Mouse (Mus musculus): ENCODE data around the gene Il17rb. TPM values are rescaled to one million over a fixed set of nuclear protein-coding genes. Genes with fewer than 3 reads are reported as not detected.

The Il17rb gene
- polyA plus RNA-seq, 1 experiment from 2014 or later: 1.4 TPM

DNA sequence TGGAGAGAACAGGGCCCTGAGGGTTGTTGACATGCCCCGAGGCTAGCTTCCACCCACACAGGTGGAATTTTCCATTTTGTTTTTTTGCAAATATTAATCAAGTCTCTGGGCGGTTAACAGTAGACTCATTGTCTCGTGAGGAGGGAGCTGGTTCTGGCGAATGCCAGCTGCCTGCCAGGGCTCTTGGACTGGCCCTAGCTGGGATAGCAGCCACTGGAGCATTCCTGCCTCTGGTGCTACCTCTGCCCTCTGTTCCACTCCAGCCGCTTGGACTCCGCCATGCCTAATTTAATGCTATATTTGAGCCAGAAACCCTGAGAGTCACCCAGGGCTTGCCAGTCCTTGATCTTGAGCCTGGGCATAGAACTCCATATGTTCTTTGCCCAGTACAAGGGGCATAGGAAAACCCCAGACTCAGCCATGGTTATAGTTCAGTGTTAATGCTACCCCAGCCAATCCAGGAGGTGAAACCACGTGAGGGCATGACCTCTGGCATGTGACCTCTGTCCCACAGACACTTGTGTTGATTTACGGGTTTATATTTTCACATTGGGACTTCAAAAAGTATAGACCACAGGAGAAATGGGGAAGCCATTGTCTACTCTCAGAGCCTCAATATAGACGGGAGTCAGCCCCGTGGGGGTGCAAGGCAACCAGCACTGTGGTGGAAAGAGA lies 3.3 kb upstream of the Il17rb start:
- Histone ChIP-seq H3K27ac (replicated peaks; ENCODE audit: low read depth, low read length) (0 out of 2 replicates have a peak overlapping the region, but pooled peaks have one; percentile 18), H3K9me3 (ENCODE audit: control insufficient read depth, low read length) (no peaks in the 10 kb centered on the region), H3K4me1 (ENCODE audit: control insufficient read depth, insufficient read depth, low read length) (peaks cover 8% of the 10 kb centered on the region; the same call in 1 of the 2 replicates), H3K27me3 (replicated peaks; ENCODE audit: control insufficient read depth, insufficient read depth, low read length) (peaks cover 13% of the 10 kb centered on the region; the same call in 1 of the 2 replicates), H3K9ac (ENCODE audit: low read depth, low read length) (no peak overlapping the region), H3K4me3 (ENCODE audit: low read depth, low read length) (no peak overlapping the region), H3K36me3 (ENCODE audit: control insufficient read depth, insufficient read depth, low read length) (no peaks in the 10 kb centered on the region), H3K4me2 (ENCODE audit: low read depth, low read length) (no peak overlapping the region)
- WGBS: 70% methylated on average over 10 of the region's 10 CpGs
- ATAC-seq (ENCODE audit: low read depth) (peak; percentile 46; the same call in 1 of the 2 replicates), DNase-seq (ENCODE audit: low spot score) (no peak)

DNA sequence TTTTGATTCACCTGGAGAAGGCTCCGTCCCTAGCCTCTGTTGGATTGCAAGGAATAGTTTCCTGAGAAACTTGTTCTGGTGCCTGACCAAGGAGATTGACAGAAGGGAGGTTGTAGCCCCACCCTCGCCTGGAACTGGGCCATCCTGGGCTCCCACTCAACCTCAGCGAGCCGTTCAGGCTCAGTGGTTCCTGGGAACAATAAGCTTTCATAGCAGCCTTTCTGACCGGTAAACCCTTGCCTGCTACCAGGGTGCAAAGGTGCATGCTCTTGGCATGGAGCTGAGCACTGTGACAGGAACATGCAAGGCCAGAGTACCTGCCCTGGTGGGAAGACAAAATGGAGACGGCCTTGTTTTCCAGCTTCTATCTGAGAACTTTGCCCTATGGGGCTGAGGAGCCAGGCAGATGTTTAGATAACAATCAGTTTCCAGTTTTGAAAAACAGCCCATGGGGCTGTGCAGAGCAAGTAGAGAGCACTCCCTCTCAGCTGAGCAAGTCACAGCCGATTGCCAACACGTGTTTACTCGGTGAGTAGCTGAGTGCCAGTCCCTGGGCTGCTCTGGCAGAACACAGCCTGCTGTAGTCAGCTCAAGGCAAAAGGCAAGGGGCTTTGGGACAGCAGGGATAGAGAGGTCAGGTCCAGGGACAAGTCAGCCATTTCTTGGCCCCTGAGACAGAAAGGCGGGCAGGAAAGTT lies 1.3 kb upstream of the Il17rb start:
- H3K27ac ChIP-seq (replicated peaks; ENCODE audit: low read depth, low read length): no peak overlapping the region; the same call in 1 of the 2 replicates
- H3K4me2 ChIP-seq (ENCODE audit: low read depth, low read length): no peak overlapping the region
- H3K9ac ChIP-seq (ENCODE audit: low read depth, low read length): no peak overlapping the region
- peaks cover 13% of the 10 kb centered on the region; the same call in 1 of the 2 replicates for H3K27me3 ChIP-seq (replicated peaks; ENCODE audit: control insufficient read depth, insufficient read depth, low read length)
- peak; percentile 58 for DNase-seq (ENCODE audit: low spot score)
- H3K4me3 ChIP-seq (ENCODE audit: low read depth, low read length): no peak overlapping the region
- ATAC-seq (ENCODE audit: low read depth): peak; percentile 39; the same call in 1 of the 2 replicates
- H3K4me1 ChIP-seq (ENCODE audit: control insufficient read depth, insufficient read depth, low read length): peaks cover 8% of the 10 kb centered on the region; the same call in 1 of the 2 replicates
- no peaks in the 10 kb centered on the region for H3K9me3 ChIP-seq (ENCODE audit: control insufficient read depth, low read length)
- 53% methylated on average over 10 of the region's 10 CpGs for WGBS
- H3K36me3 ChIP-seq (ENCODE audit: control insufficient read depth, insufficient read depth, low read length): no peaks in the 10 kb centered on the region

DNA sequence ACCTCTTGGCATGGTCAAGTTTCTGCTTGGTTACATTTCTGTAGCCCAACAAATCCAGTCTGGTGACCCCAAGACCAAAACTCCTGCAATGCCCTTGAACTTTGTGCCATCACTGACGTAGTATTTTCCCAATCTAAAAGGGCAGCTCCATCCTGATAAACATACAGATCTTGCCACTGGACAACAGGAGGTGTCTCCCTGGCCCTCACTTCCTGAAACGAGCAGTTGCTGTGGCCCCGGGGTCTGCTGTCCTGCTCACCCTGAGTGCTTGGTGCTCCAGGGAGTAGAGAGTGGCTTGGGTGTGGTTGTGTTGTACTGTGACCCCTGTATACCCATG lies 9.3 kb downstream of the Il17rb start:
- ATAC-seq (ENCODE audit: low read depth) (no peak), DNase-seq (ENCODE audit: low spot score) (no peak)
- WGBS: 85% methylated on average over 3 of the region's 3 CpGs
- Histone ChIP-seq H3K4me3 (ENCODE audit: low read depth, low read length) (no peak overlapping the region), H3K9ac (ENCODE audit: low read depth, low read length) (no peak overlapping the region), H3K9me3 (ENCODE audit: control insufficient read depth, low read length) (no peaks in the 10 kb centered on the region), H3K4me1 (ENCODE audit: control insufficient read depth, insufficient read depth, low read length) (no peaks in the 10 kb centered on the region), H3K36me3 (ENCODE audit: control insufficient read depth, insufficient read depth, low read length) (peaks cover 35% of the 10 kb centered on the region), H3K4me2 (ENCODE audit: low read depth, low read length) (no peak overlapping the region), H3K27me3 (replicated peaks; ENCODE audit: control insufficient read depth, insufficient read depth, low read length) (no peaks in the 10 kb centered on the region), H3K27ac (replicated peaks; ENCODE audit: low read depth, low read length) (no peak overlapping the region)

DNA sequence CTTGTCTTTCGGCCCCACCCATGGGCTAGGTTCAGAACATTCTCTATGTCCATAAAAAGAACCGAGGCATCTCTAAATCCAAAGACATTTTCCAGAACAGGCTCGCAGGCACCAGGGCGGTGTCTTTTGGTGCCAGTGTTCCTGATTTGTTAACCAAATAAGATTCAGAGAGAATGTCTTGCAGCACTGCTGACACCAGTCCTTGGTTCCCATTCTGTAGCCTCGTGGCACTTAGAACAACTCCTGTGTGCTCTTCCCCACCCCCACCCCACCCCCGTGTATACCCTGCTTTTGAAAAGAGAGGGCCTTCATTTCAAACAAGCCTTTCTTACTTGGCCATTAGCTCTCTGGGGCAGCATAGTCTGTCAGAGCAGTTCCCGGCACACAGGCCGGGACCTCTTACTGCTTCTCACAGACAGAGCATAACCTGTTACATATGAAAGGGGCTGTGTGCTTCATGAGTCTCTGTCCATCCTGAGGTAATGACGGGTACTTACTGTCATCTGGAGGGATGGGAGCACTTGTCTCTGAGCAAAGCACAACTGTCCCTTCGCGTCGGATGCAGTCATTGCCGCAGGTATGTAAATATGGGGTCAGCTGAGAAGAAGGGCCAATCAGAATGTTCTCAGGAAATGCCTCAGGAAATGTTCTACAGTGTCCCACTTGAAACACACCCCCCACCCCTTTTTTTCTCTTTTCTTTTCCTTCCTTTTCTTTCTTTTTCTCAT lies 9.8 kb downstream of the Il17rb start:
- Histone ChIP-seq H3K36me3 (ENCODE audit: control insufficient read depth, insufficient read depth, low read length) (peaks cover 40% of the 10 kb centered on the region), H3K9ac (ENCODE audit: low read depth, low read length) (no peak overlapping the region), H3K4me2 (ENCODE audit: low read depth, low read length) (no peak overlapping the region), H3K9me3 (ENCODE audit: control insufficient read depth, low read length) (no peaks in the 10 kb centered on the region), H3K4me3 (ENCODE audit: low read depth, low read length) (no peak overlapping the region), H3K27me3 (replicated peaks; ENCODE audit: control insufficient read depth, insufficient read depth, low read length) (no peaks in the 10 kb centered on the region), H3K4me1 (ENCODE audit: control insufficient read depth, insufficient read depth, low read length) (no peaks in the 10 kb centered on the region), H3K27ac (replicated peaks; ENCODE audit: low read depth, low read length) (no peak overlapping the region)
- WGBS: 77% methylated on average over 13 of the region's 13 CpGs
- no peak for ATAC-seq (ENCODE audit: low read depth)
- DNase-seq (ENCODE audit: low spot score): no peak

DNA sequence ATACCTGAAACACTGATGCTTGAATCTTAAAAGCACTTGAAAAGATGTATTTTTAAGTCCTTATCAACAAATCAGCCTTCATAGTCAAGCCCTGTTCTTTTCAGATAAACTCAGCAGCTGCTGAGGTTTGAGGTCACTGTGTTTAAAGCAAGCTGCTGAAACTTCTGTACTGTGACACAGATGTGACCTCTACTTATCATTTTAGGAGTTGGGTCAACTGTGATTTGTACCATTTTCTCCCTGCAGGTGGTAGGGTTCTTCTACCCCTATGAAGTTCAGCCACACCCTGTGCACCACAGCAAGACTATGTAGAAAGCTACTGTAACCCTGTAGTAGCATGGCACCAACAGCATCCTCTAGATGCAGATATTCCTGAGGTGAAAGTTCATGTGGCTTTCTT lies 11.4 kb downstream of the Il17rb start:
- Histone ChIP-seq H3K9ac (ENCODE audit: low read depth, low read length) (no peak overlapping the region), H3K27me3 (replicated peaks; ENCODE audit: control insufficient read depth, insufficient read depth, low read length) (no peaks in the 10 kb centered on the region), H3K4me1 (ENCODE audit: control insufficient read depth, insufficient read depth, low read length) (no peaks in the 10 kb centered on the region), H3K4me2 (ENCODE audit: low read depth, low read length) (no peak overlapping the region), H3K4me3 (ENCODE audit: low read depth, low read length) (no peak overlapping the region), H3K9me3 (ENCODE audit: control insufficient read depth, low read length) (no peaks in the 10 kb centered on the region), H3K27ac (replicated peaks; ENCODE audit: low read depth, low read length) (no peak overlapping the region), H3K36me3 (ENCODE audit: control insufficient read depth, insufficient read depth, low read length) (peaks cover 56% of the 10 kb centered on the region)
- ATAC-seq (ENCODE audit: low read depth): no peak
- DNase-seq (ENCODE audit: low spot score): no peak

DNA sequence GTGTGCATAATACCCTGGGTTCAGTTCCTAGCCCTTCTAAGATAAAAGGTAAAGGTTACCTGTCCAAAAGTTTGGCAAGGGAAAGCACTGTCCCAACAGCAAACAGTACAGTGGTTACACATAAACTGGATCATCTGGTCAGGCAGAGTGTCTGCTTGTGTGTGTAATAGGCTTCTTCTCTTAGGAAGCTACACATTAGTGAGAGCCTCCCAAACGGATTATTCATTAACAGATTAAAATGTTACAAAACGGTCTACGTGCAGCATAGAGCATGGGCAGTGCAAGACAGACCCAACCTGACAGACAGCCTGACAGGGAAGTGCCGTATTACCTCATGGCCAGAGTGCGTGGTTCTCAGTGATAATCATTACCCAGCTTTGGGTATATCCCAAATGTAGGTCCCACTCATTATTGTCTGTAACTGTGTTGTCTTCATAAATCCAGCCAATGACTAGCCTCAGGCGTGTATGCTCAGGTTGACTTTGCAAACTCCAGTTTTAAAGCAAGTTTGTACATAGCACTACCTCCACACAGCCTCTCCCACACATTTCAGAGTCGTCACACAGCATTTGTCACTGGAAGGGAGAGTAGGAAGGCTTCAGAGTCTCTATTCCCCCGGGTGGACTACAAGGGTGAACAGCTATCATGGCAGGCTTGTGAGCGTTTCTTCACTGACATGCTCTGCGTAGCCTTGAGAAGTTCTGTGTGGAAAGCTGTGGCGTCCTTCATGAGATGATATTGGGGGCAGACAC lies 12.5 kb downstream of the Il17rb start:
- no peaks in the 10 kb centered on the region for H3K4me1 ChIP-seq (ENCODE audit: control insufficient read depth, insufficient read depth, low read length)
- H3K4me2 ChIP-seq (ENCODE audit: low read depth, low read length): no peak overlapping the region
- H3K27me3 ChIP-seq (replicated peaks; ENCODE audit: control insufficient read depth, insufficient read depth, low read length): no peaks in the 10 kb centered on the region
- peaks cover 68% of the 10 kb centered on the region for H3K36me3 ChIP-seq (ENCODE audit: control insufficient read depth, insufficient read depth, low read length)
- no peak overlapping the region for H3K9ac ChIP-seq (ENCODE audit: low read depth, low read length)
- H3K4me3 ChIP-seq (ENCODE audit: low read depth, low read length): no peak overlapping the region
- DNase-seq (ENCODE audit: low spot score) (no peak), ATAC-seq (ENCODE audit: low read depth) (no peak)
- 94% methylated on average over 11 of the region's 11 CpGs for WGBS
- H3K9me3 ChIP-seq (ENCODE audit: control insufficient read depth, low read length): no peaks in the 10 kb centered on the region
- H3K27ac ChIP-seq (replicated peaks; ENCODE audit: low read depth, low read length): no peak overlapping the region

DNA sequence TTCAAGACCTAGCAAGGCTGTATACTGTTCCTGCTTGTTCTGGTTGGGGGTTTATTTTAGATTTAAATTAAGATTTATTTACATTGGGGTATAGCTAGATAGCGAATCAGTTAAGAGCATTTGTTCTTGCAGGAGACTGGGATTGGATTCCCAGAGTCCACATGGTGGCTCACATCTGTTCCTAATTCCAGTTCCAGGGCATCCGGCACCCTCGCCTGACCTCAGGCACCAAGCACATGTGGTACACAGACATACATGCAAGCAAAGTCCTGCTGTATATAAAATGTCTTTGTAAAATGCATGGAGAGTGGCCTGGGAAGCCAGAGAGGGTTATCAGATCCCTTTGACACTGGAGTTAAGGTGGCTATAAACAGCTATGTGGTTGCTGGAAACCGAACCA lies 13.7 kb downstream of the Il17rb start:
- peaks cover 80% of the 10 kb centered on the region for H3K36me3 ChIP-seq (ENCODE audit: control insufficient read depth, insufficient read depth, low read length)
- WGBS: 43% methylated on average over 4 of the region's 4 CpGs
- DNase-seq (ENCODE audit: low spot score): no peak
- H3K4me3 ChIP-seq (ENCODE audit: low read depth, low read length): no peak overlapping the region
- no peak overlapping the region for H3K9ac ChIP-seq (ENCODE audit: low read depth, low read length)
- no peaks in the 10 kb centered on the region for H3K4me1 ChIP-seq (ENCODE audit: control insufficient read depth, insufficient read depth, low read length)
- H3K4me2 ChIP-seq (ENCODE audit: low read depth, low read length): no peak overlapping the region
- ATAC-seq (ENCODE audit: low read depth): no peak
- no peak overlapping the region for H3K27ac ChIP-seq (replicated peaks; ENCODE audit: low read depth, low read length)
- H3K9me3 ChIP-seq (ENCODE audit: control insufficient read depth, low read length): no peaks in the 10 kb centered on the region
- H3K27me3 ChIP-seq (replicated peaks; ENCODE audit: control insufficient read depth, insufficient read depth, low read length): no peaks in the 10 kb centered on the region

DNA sequence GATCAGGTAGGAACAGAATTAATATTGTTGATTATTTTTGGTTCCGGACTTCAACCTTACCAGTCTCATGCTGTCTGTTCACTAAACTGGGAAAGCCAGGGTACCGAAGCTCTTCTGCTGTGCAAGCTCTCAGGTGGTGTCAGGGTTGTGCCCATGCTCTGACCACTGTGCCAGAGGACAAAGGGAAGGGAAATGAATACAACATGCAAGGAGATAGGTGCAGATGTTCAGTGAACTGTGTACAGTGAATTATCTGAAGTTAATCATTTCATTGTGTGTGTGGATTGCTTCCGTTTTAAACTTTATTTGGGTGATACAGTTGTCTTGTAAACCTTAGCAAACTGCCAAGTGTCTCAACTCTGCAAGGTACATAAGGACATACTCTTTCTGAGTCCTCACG lies 20.4 kb downstream of the Il17rb start:
- Histone ChIP-seq H3K4me3 (ENCODE audit: low read depth, low read length) (no peak overlapping the region), H3K9me3 (ENCODE audit: control insufficient read depth, low read length) (no peaks in the 10 kb centered on the region), H3K36me3 (ENCODE audit: control insufficient read depth, insufficient read depth, low read length) (peaks cover 100% of the 10 kb centered on the region), H3K27me3 (replicated peaks; ENCODE audit: control insufficient read depth, insufficient read depth, low read length) (no peaks in the 10 kb centered on the region), H3K27ac (replicated peaks; ENCODE audit: low read depth, low read length) (no peak overlapping the region), H3K9ac (ENCODE audit: low read depth, low read length) (no peak overlapping the region), H3K4me1 (ENCODE audit: control insufficient read depth, insufficient read depth, low read length) (no peaks in the 10 kb centered on the region), H3K4me2 (ENCODE audit: low read depth, low read length) (no peak overlapping the region)
- no peak for ATAC-seq (ENCODE audit: low read depth)
- no peak for DNase-seq (ENCODE audit: low spot score)
- WGBS: 95% methylated on average over 4 of the region's 4 CpGs
